Mouse (Mus musculus): ENCODE data around the gene Arhgef28.

DNA sequence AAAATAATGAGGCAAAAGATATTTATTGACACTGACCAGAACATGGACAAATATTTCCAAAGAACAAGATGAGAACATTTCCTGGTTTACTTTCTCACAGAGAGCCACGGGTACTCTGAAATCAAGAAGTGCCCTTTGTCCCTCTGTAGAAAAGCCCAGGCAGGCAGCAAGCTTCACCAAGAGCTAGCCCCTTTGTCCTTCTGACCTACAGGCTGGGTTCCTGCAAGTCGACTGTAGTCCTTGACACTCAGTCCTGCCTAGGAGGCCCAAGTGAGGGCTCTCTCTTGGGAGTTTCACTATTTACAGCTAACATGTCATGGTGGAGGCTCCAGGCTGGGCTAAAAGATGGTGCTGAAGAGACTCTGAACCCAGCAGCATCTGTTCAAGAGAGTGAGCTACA is 307.6 kb downstream of the Arhgef28 start:
- no peak for TF ChIP-seq CTCF (IDR thresholded peaks at IDR 0.05; ENCODE audit: low read depth)
- TF ChIP-seq EP300 (IDR thresholded peaks at IDR 0.05; ENCODE audit: low read depth), result no peak

Measured in liver, embryonic 14.5 days (tissue).